Mouse (Mus musculus) lung, adult 2 months (tissue): ENCODE measurements around the gene Btd.

Source experiments
- CTCF ChIP-seq: fragments of 200-500 bp; IDR thresholded peaks from 2 replicates; pipeline ENCODE4 v1.5.1; 2011; ENCODE audit warnings: mild to moderate bottlenecking, low read length, control low read depth; ENCODE audit not compliant: insufficient read depth
- POLR2A ChIP-seq: fragments of 200-500 bp; IDR thresholded peaks from 2 replicates; pipeline ENCODE4 v1.6.1; 2011; ENCODE audit warnings: low read depth, mild to moderate bottlenecking, control low read depth, low read length, borderline replicate concordance; ENCODE audit errors: extremely low read depth

DNA sequence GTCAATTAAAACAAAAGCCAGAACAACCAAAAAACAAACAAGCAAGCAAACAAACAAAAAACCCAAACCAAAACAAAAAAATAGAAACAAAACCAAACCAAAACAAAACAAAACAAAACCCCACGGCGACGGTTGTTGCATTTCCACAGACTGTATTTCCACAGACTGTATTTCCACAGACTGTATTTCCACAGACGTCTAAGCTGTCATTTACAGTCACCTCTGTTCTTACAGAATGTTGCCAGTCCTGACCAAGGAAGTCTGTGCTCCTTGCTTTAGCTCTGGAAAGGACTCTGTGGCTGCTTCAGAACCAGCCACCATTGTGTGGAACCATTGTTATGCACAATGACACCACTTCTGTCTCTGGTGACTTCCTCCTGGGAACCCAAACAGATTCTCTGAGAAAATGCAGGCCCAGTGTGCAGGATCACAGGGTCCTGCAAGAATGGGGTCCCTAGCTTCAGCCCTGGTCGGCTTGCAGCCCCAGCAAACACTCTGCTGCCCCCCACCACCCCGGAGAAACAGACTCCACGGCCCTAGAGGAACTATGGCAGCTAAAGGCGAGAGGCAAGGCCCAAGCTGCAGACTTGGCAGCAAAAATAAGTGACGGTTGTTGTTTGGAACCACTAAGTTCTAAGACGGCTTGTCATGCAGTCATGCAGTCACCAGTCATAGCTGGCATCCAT, 30.9 kb downstream of the Btd start:
- no peak for TF ChIP-seq POLR2A
- no peak for TF ChIP-seq CTCF
